Mouse (Mus musculus) neutrophil, adult 5-6 weeks (primary cell): ENCODE data around the gene Odf3b. TPM values are rescaled to one million over a fixed set of nuclear protein-coding genes. Genes with fewer than 3 reads are reported as not detected.

ENCODE experiments used
- ATAC-seq: fragments of 151-379, 151-347 bp; 2 replicates; pipeline ENCODE4 v1.8.0; 2017; ENCODE audit warnings: mild to moderate bottlenecking, moderate TSS enrichment; ENCODE audit not compliant: insufficient number of reproducible peaks, poor library complexity, low FRiP score, severe bottlenecking; ENCODE audit errors: extremely low read depth
- total RNA-seq: library from RNA; stranded (forward); fragments of 200-1000 nt; gene quantifications from 2 replicates; pipeline ENCODE4 v1.2.3, GENCODE M21; 2017

The Odf3b gene
- total RNA-seq, result not detected in 2 replicates

DNA sequence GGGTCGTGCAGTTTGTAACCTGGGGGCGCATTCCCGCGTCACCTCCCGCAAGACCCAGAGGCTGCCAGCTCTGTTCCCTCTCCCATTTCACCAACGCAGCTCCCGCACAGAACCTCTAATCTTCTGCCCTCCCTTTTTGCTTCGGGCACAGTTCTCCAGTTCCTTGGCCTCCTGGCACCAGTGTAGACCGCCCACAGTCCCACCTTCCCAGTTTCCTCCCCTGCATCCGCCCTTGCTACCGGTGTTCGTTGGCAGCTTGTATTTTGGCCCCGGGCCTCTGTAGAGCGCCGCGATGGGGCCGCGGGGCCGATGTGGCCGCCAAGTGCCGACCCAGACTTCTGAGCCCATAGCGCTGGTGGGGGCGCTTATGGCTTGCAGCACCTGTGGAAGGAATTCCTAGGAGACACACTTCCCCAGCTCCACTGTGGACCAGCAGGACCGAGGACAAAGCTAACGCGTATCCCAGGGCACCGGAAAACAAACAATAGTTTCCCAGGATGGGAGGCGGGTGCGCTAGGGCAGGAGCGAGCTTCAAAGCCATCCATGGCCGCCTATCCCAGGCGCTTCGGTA, at the start of gene Odf3b:
Gene Odf3b, minus strand, starts transcription at position 452 of the 571 bp plus-strand sequence.
- ATAC-seq, result no peak

DNA sequence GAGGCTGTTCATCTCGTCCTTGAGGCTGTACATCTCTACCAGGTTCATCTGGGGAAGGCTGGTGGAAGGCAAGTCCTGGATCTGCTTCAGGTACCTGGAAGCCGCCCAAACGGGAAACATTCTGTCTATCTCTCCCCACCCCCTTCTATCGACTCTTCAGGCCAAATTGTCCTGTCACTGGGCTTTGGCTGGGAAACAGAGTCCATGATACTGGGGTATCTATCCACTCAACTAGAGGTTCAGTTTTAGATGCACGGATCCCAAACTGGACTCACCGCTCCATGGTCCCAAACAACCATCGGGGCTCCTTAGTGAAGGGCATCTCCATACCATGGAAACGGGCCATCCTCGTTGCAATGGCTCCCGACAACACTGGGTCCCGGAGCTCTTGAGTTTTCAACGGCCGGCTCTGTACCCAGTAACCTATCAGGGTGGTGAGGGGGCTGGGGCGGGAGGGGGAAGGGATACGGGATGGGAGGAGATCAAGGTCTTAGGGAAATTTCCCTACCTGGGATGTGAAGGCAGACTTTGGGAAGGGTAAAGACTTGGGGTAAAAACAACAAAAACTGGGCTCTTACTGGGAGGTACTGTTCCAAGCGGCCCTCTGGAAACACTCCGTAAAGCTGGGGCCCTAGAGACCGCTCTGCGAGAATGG, 49.2 kb upstream of the Odf3b start:
- ATAC-seq, result no peak

DNA sequence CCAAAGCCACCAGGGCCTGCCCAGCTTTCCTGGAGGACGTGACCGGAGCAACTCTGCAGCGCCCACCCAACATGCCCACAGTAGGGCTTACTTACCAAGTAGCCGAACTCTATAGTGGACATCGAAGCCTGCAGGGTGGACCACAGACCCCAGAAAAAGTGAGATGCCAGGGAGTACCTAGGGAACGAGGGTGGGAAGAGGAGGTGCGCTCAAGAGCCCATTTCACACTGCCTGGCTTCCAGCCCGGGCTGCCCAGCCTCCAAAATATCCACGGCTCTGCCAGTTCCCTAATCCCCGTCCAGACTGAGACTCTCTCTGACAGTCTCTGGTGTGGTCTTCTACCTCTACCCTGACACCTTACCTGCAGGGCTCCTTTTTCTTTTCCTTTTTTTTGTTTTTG, 47.6 kb upstream of the Odf3b start:
- ATAC-seq, result no peak

DNA sequence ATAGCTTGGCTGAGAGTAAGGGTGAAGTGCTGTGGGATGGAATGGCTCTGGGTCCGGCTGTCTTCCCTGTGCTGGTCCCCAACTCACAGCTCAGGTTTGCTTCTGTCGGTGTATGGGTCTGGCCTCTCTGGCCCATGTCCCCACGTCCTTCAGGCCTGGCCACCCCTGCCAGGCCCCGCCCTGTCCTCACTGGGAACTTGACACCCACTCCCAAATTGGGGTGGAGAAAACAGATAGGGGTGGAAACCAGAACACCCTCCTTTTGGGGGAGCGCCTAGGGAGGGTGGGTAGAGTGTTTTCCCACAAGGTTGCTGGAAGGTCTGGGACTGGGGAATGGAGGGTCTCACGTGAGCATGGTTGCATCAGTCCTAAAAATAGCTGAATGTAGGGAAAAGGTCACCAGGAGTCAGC, 46.6 kb upstream of the Odf3b start, which contains the start of gene Cpt1b:
Gene Cpt1b, minus strand, starts transcription at position 153 of the 411 bp plus-strand sequence.
- ATAC-seq, result no peak

DNA sequence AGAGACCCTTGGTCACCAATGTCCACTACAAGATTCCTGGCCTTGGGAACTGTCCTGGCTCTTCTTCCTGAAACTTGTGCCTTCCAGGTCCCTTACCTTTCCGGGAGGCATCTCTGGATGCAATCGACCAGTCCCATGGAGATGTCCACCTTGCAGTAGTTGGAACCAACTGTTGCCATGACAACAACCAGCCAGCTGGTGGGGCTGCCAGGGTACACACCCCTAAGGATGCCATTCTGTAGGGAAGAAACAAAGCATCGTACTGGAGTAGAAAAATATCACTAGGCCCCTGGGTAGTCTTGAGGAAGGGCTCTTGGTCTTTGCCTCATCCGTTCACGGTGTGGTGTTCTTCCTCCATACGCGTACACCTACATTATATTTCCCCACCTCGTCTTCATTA, 45.5 kb upstream of the Odf3b start:
- ATAC-seq, result no peak

DNA sequence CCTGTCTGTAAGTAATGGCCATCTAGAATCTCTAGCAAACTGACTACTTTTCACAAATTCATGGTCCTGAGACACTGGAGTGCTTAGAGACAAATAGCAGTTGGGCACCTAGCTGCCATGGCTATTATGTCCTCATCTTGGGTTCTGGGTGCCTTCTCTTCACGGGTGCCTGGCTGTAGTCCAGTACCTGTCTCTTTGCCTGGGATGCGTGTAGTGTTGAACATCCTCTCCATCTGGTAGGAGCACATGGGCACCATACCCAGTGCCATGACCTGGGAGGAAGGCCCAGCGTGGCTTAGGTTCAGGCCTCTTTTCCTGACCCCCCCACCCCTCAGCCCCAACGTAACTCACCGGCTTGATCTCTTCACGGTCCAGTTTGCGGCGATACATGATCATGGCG, 42.9 kb upstream of the Odf3b start:
- no peak for ATAC-seq

DNA sequence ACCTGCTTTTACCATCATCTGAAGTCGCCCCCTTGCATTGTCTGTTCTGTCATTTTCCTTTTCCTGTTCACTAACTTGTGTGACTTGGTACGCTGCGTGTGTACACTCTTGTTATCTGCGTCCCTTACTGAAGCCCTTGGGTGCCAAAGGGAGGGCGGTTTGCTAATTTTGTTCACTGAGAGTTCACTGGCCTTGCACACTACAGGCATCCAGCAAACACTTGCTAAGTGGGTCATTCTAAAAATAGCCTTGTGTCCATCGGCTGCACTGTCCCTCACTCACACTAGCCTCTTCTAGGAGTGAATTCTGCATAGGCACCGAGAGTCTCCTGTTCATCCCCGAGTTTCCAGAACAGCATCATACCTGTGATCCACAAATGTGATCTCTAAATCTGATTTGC, 36.2 kb upstream of the Odf3b start:
- ATAC-seq, result no peak

DNA sequence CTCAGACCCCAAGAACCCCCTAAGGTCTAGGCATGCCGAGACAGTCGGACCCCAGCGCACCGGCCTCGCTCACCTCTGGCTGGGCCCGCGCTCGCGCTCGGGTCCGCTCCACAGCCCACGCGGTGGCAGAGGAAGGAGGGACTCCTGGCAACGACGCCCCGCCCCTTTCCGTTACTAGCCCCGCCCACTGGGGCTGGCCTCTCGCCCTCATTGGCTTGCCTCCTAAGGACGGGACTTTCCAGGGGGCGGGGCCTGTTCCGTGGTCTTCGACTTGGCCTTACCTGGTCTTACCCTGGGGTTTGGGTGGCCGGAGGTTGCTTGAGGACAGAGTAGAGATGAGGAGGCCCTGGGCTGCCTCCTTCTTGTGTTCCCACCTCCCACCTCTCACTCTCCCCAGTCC, 31.0 kb upstream of the Odf3b start, which contains the start of gene Syce3:
Gene Syce3, minus strand, starts transcription at position 386 of the 400 bp plus-strand sequence.
- ATAC-seq, result no peak

DNA sequence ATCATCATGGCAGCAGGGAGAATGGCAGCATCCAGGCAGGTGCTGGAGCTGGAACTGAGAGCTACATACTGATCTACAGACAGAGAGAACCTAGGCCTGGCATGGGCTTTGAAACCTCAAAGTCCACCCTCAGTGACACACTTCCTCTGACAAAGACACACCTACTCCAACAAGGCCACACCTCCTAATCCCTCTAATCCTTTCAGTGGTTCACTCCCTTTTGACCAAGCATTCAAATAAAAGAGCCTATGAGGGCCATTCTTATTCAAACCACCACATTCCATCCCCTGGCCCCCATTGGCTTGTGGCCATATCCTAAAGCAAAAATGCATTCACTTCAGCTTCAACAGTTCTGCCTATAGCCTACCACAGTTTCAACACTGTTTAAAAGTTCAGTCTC, 27.6 kb upstream of the Odf3b start:
- ATAC-seq, result no peak

DNA sequence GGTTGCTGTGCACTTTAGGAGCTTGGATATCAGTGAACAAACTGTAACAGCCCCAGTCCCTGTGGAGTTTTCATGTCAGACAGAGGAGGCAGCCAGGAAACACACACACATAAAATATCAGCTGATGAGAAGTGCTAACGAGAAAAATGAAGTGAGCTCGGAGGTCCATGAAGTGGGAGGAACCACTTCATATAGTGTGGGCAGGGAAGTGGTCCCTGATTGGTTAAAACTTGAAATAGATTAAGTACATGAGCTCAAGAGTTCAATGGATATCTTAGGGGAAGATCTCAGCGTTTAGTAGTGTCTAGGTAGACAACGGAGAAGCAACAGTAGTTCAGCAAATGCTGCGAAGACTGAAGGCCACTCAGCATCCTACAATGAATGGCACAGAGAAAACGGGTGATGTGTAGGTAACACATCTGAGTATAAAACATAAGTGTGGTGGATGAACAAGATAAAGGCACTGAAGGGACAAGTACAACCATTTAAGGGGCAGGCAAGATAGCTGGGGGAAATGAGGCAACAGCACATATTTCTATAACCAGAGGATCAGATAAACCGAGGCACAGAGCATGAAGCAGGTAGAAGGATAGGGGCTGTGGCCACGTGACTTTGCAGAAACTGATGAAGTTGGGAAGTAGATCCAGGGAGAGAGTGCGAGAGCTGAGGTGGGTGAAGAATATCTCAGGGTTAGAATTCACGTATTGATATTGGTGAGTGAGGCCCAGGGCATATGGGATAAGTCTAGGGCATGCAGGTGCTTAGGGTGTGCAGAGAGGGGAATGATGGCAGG, 25.9 kb upstream of the Odf3b start:
- no peak for ATAC-seq

DNA sequence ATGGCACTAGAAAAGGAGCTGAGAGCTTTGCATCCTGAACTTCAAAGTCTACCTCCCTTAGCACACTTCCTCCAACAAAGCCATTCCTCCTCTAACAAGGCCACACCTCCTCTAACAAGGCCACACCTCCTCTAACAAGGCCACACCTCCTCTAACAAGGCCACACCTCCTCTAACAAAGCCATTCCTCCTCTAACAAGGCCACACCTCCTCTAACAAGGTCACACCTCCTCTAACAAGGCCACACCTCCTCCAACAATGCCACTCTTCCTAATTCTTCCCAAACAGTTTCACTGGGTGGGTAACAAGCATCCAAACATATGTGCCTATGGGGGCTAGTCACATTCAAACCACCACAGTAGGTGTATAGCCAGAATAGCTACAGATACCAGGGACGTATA, 23.4 kb upstream of the Odf3b start:
- ATAC-seq, result no peak

DNA sequence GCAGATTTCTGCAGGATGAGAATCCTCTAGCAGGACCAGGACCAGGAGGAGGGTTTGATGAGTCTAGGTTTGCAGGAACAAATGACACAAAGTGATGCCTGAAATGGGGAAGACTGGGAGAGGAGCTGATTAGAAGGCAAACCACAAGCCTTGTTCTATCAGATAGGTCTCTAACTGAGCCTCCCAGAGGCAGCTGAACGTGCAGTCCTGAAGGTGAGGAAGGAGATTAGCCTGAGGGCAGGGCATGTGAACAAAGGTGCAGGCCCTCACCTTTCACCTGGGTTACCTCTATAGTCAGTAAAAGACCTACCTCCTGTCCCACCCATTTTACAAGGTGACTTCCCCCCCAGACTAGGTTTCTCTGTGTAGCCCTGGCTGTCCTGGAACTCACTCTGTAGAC, 20.6 kb upstream of the Odf3b start:
- ATAC-seq, result no peak

DNA sequence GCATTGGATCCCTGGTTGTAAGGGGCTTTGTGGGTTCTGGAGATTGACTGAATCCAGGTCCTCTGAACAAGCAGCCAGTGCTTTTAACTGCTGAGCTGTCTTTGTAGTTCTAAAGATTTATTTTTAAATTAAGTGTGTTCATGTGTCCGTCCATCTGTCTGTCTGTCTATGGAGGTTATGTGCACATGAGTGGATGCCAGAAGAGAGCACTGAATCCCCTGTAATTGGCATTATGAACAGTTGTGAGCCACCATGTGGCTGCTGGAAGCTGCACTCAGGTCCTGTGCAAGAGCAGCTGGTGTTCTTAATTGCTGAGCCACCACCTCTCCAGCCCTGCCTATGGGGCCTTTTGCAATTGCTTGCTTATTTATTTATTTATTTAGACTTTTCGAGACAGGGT, 19.1 kb upstream of the Odf3b start:
- ATAC-seq, result no peak

DNA sequence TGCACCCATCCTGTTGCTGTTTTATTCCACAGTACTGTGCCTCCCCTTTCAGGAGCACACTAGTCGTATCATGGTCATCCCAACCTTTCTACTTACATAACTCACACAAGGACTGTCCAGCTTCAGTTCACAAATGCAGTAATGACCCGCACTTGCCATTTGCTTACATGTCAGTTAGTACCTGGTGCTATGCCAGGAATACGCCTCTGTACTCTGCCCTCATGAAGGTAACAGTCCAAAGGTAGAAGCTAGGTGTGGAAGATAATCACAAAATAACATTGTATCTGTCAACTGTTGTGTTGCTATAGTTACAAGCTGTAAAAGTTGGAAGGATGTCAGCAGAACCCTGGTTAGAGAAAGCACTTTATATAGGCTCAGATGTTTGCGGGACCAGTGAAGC, 17.8 kb upstream of the Odf3b start:
- ATAC-seq, result no peak

DNA sequence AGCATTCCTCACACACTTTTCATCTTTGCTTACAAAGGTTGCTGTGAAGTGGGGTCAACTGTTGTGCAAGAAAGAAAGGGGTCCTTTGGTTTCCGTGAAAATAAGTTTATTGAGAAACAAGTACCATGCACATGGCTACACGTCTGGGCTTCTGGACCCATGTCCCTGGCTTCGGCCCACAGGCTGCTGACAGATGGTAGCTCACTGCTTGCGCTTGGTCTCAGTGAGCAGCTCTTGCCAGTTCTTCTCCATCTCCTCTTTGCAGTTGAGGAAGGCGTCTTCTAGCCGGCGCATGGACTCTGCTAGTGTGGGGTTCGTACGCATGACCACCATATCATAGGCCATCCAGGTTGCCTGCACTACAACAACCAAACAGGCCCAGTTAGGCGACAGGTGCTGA, 11.0 kb upstream of the Odf3b start:
- no peak for ATAC-seq

DNA sequence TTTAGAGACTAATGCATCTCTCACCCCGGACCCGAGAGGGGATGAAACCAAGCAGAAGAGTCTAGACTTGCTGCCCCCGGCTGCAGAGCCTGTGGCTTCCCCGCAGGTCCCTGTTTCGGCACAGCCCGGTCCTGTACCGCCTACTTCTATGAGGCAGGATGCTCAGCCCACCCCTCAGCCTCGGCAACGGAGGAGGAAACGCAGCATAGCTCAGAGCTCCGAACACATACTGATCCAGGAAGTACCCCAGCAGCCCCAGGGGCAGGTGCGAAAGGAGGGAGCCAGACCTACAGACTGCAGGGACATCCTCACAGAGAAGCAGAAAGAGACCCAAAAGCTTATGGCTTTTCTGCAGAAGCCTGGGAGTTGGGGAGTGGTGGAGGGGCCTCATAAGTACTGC, 8.0 kb upstream of the Odf3b start:
- no peak for ATAC-seq

DNA sequence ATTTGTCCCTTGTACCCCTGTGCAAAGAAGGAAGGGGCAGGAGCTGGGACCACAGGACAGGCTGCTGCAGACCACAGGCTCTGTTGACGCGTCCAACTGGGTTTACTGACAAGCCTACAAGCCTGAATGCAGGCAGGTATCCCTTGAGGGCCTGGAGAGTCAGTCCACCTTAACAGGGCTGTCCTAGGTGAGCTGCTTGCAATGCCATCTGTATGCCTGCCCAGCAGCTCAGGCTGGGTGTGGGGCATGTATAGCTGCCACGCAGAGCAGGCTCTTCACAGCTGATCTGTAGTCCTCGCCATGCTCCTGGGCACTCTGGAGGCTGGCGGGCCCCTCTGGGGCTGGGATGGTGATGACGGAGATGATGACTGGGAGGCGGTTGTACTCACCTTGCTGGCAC, 5.5 kb upstream of the Odf3b start, which contains the start of gene Klhdc7b:
Gene Klhdc7b, plus strand, starts transcription at position 301 of the 400 bp plus-strand sequence.
- no peak for ATAC-seq

DNA sequence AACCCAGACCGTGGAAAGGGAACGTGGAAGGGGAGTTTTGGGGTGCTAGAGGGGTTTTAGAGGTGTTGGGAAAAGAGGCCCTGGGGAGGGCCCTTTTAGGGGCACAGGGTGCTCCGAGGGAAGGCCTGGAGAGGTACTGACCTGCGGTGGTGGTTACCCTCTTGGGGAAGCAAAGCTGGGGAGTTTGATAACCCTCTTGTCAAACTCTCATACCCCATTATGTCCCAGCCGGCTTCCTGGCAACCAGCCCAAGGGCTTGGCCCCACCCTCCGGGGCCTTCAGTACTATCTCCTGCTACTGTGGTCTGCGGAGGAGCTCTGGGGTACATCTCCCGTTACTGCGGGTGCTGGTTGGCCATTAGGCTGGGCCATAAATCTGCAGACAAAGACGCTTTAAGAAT, 347 bp upstream of the Odf3b start:
- no peak for ATAC-seq

DNA sequence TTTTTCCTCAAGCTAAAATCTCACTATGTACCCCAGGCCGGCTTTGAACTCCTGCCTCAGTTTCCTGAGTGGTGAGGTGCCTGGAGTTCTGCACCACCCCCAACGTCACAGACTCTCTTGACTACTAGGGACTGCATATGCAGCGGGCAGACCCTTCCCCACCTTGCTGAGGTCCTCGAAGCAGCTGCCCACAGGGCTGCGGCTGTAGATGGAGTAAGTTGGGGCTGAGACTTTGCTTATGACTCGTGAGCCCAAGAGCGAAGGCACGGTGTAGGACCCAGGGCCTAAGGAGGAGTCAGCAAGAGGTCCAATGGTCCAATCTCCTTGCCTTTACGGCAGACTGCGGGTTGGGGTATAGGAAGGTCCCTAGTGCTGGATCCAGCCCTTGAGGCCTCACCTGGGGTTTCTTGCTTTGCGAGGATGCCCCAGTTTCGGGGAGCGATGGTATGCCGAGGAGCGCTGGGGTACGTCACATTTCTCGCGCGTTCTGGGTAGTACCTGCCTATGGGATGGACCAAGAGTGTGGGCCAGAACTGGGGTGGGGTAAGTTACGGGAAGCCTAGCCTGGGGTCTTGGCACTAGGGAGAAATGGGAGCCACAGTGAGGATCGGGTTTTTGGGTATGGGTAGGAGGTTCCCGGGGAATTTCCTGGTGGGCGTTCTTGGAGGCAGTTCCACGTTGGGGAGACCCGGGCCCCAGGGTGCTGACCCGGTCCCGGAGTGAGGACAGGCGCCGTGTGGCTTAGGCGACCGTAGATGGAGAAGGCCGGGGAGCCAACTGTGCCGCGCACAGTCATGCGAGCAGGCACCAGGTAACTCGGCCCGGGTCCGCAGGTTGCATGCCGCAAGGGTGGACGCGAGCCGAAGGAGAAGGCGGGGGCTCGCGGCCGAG, 899 bp downstream of the Odf3b start:
- ATAC-seq, result no peak
